Mouse (Mus musculus) heart, adult 2 months (tissue): ENCODE results near the gene Mrgpre.

Source experiments
- CTCF ChIP-seq: fragments of 200-600 bp; IDR thresholded peaks from 2 replicates; pipeline ENCODE4 v1.8.1; 2022; ENCODE audit warnings: antibody characterized with exemption, mild to moderate bottlenecking, moderate library complexity
- EP300 ChIP-seq: fragments of 200-500 bp; IDR thresholded peaks from 2 replicates; pipeline ENCODE4 v1.6.1; 2011; ENCODE audit warnings: low read depth, low read length, control low read depth; ENCODE audit not compliant: insufficient read depth
- POLR2A ChIP-seq: fragments of 200-500 bp; IDR thresholded peaks from 2 replicates; pipeline ENCODE4 v1.6.1; 2011; ENCODE audit warnings: mild to moderate bottlenecking, low read depth, low read length, control low read depth; ENCODE audit not compliant: insufficient read depth

- no peak for TF ChIP-seq POLR2A
- TF ChIP-seq CTCF: no peak
- TF ChIP-seq EP300: no peak
Observed at GRCm38 (mm10) chr7:143766893-143767292, 17.4 kb downstream of the Mrgpre start, which contains the start of gene Mrgprg.
